ENCODE assay signal across 27 mouse cellular contexts in the genomic region with DNA sequence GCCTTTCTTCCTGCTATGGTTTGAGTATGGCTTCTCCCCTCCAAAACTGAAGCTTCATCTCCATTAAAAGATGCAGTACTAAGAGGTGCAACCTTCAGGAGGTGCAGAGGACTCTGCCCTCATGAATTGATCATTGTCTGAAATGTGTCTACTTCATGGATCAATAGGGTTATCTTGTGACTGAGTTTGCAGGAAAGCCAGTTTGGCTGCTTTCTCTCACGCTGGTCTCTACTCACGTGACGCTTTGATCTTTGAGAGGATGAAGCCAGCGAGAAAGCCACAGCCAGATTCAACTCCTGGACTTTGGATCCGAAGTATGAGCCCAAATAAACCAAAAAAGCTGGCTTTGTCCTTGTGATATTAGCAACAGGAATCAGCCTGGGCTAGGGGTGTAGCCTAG. TPM values are rescaled to one million over a fixed set of nuclear protein-coding genes. Genes with fewer than 3 reads are reported as not detected.
DNase-seq lines count a peak whose midpoint lies in the region; ATAC-seq and TF ChIP-seq lines count a peak whose summit lies in the region.
"Had no signal": no experiment of that assay in that cellular context is flagged by ENCODE, and none has a peak within 500 bp of the region (broad histone marks: within the 10 kb centered on the region; RNA-seq: fewer than 3 reads in every experiment).

No protein-coding gene starts in this region.

- peak; percentile 84 for DNase-seq in heart, adult 11 months
- DNase-seq in heart, postnatal 25 days (ENCODE audit: low spot score) = no peak
- peak; percentile 58 for DNase-seq in intestine, embryonic 14.5 days (ENCODE audit: low spot score)
- no peak for DNase-seq in liver, embryonic 11.5 days (ENCODE audit: low spot score)
- DNase-seq in liver, postnatal 0 days = no peak
- DNase-seq in hindbrain, embryonic 11.5 days (ENCODE audit: low spot score) = no peak
- DNase-seq in frontal cortex, postnatal 36 days (ENCODE audit: low spot score in 2 of 2) = no peak
- DNase-seq: adrenal gland, adult 8-10 months; cerebellum, adult 18-20 months; cerebellum, postnatal 14 days; forebrain, postnatal 0 days; gastrocnemius, postnatal 36 days; kidney, postnatal 14 days; layer of hippocampus, postnatal 36 days; right cerebral cortex, adult 18-20 months; right cerebral cortex, postnatal 4 days had no signal

- no peak overlapping the region for H3K4me3 ChIP-seq in intestine, embryonic 14.5 days (ENCODE audit: low read depth, low read length)
- no peak overlapping the region for H3K4me3 ChIP-seq in liver, embryonic 11.5 days (ENCODE audit: low read depth, low read length)
- no peak overlapping the region for H3K4me3 ChIP-seq in liver, postnatal 0 days (ENCODE audit: low read depth, low read length)
- no peak overlapping the region for H3K4me3 ChIP-seq in hindbrain, embryonic 11.5 days (ENCODE audit: low read depth, low read length)
- H3K4me3 ChIP-seq: forebrain, embryonic 10.5 days; heart, embryonic 15.5 days; neural tube, embryonic 15.5 days had no signal

- TF ChIP-seq EP300 in liver, postnatal 0 days (IDR thresholded peaks at IDR 0.05; ENCODE audit: low read depth) = peak; percentile 74

- 58% methylated on average over 5 of the region's 5 CpGs for WGBS in intestine, embryonic 14.5 days
- 71% methylated on average over 5 of the region's 5 CpGs for WGBS in liver, embryonic 11.5 days
- WGBS in liver, postnatal 0 days (ENCODE audit: insufficient replicate concordance) = 61% methylated on average over 5 of the region's 5 CpGs
- WGBS in hindbrain, embryonic 11.5 days = 83% methylated on average over 5 of the region's 5 CpGs

- H3K9ac ChIP-seq in intestine, embryonic 14.5 days (ENCODE audit: low read length) = no peak overlapping the region
- no peak overlapping the region for H3K9ac ChIP-seq in liver, embryonic 11.5 days (ENCODE audit: low read depth, low read length)
- no peak overlapping the region for H3K9ac ChIP-seq in liver, postnatal 0 days (replicated peaks)
- no peak overlapping the region for H3K9ac ChIP-seq in hindbrain, embryonic 11.5 days (ENCODE audit: low read depth, low read length)
- H3K9ac ChIP-seq: forebrain, postnatal 0 days; heart, embryonic 15.5 days; neural tube, embryonic 15.5 days had no signal

- no peaks in the 10 kb centered on the region for H3K27me3 ChIP-seq in intestine, embryonic 14.5 days (replicated peaks; ENCODE audit: control insufficient read depth, insufficient read depth, low read length)
- no peaks in the 10 kb centered on the region for H3K27me3 ChIP-seq in liver, embryonic 11.5 days (replicated peaks; ENCODE audit: control insufficient read depth, insufficient read depth, low read length)
- H3K27me3 ChIP-seq in liver, postnatal 0 days (ENCODE audit: insufficient read depth, low read length) = no peaks in the 10 kb centered on the region
- no peaks in the 10 kb centered on the region for H3K27me3 ChIP-seq in hindbrain, embryonic 11.5 days (ENCODE audit: control insufficient read depth, insufficient read depth, low read length)
- H3K27me3 ChIP-seq: heart, embryonic 15.5 days; neural tube, embryonic 15.5 days had no signal

- H3K9me3 ChIP-seq in intestine, embryonic 14.5 days (ENCODE audit: control insufficient read depth, low read length) = no peaks in the 10 kb centered on the region
- H3K9me3 ChIP-seq in liver, embryonic 11.5 days (ENCODE audit: control insufficient read depth, low read length) = no peaks in the 10 kb centered on the region
- no peaks in the 10 kb centered on the region for H3K9me3 ChIP-seq in liver, postnatal 0 days (ENCODE audit: low read length)
- no peaks in the 10 kb centered on the region for H3K9me3 ChIP-seq in hindbrain, embryonic 11.5 days (ENCODE audit: control insufficient read depth, low read length)
- H3K9me3 ChIP-seq: forebrain, embryonic 10.5 days; heart, embryonic 15.5 days; neural tube, embryonic 15.5 days had no signal

- intact Hi-C loops in heart, postnatal 25 days (cut with DNase I) = no loop called here

- H3K36me3 ChIP-seq in intestine, embryonic 14.5 days (ENCODE audit: control insufficient read depth, insufficient read depth, low read length) = peaks cover 8% of the 10 kb centered on the region; the same call in 1 of the 2 replicates
- peaks cover 9% of the 10 kb centered on the region; the same call in 1 of the 2 replicates for H3K36me3 ChIP-seq in liver, embryonic 11.5 days (ENCODE audit: control insufficient read depth, insufficient read depth, low read length)
- H3K36me3 ChIP-seq in liver, postnatal 0 days (replicated peaks; ENCODE audit: insufficient read depth, low read length) = peaks cover 14% of the 10 kb centered on the region
- no peaks in the 10 kb centered on the region for H3K36me3 ChIP-seq in hindbrain, embryonic 11.5 days (ENCODE audit: control insufficient read depth, insufficient read depth, low read length)

- 0 out of 2 replicates have a peak, but pooled peaks cover 4% of the 10 kb centered on the region for H3K4me1 ChIP-seq in intestine, embryonic 14.5 days (replicated peaks; ENCODE audit: control insufficient read depth, insufficient read depth, low read length)
- H3K4me1 ChIP-seq in liver, embryonic 11.5 days (replicated peaks; ENCODE audit: control insufficient read depth, insufficient read depth, low read length) = peaks cover 49% of the 10 kb centered on the region
- peaks cover 27% of the 10 kb centered on the region for H3K4me1 ChIP-seq in liver, postnatal 0 days (ENCODE audit: insufficient read depth)
- no peaks in the 10 kb centered on the region for H3K4me1 ChIP-seq in hindbrain, embryonic 11.5 days (replicated peaks; ENCODE audit: control insufficient read depth, insufficient read depth, low read length)
- H3K4me1 ChIP-seq: forebrain, embryonic 10.5 days; neural tube, embryonic 15.5 days had no signal

- peak overlapping the region; percentile 13; the same call in 1 of the 2 replicates for H3K4me2 ChIP-seq in intestine, embryonic 14.5 days (ENCODE audit: low read length)
- H3K4me2 ChIP-seq in liver, embryonic 11.5 days = peak overlapping the region; percentile 46
- peak overlapping the region; percentile 7; the same call in 1 of the 2 replicates for H3K4me2 ChIP-seq in liver, postnatal 0 days (ENCODE audit: low read depth, low read length)
- H3K4me2 ChIP-seq in hindbrain, embryonic 11.5 days (replicated peaks; ENCODE audit: low read depth, low read length) = no peak overlapping the region
- H3K4me2 ChIP-seq: heart, embryonic 15.5 days; midbrain, embryonic 11.5 days; neural tube, embryonic 15.5 days had no signal

- ATAC-seq in intestine, embryonic 14.5 days (replicated peaks; ENCODE audit: low FRiP score, low TSS enrichment, low read depth) = peak; percentile 57; the same call in 1 of the 2 replicates
- ATAC-seq in liver, embryonic 11.5 days (replicated peaks; ENCODE audit: low FRiP score) = no peak; the same call in 1 of the 2 replicates
- peak; percentile 62 for ATAC-seq in liver, postnatal 0 days
- ATAC-seq in hindbrain, embryonic 11.5 days (ENCODE audit: low FRiP score) = no peak
- ATAC-seq in granulocyte monocyte progenitor cell, adult 5-6 weeks (replicated peaks; ENCODE audit: poor library complexity, severe bottlenecking) = no peak
- ATAC-seq: activated CD4-positive, CD25-positive, alpha-beta regulatory T cell, adult 4 months; forebrain, postnatal 0 days; hindbrain, postnatal 0 days; lung, postnatal 0 days had no signal

- peak overlapping the region; percentile 27; the same call in 1 of the 2 replicates for H3K27ac ChIP-seq in intestine, embryonic 14.5 days (ENCODE audit: low read depth)
- peak overlapping the region; percentile 65 for H3K27ac ChIP-seq in liver, embryonic 11.5 days (ENCODE audit: low read depth, low read length)
- peak overlapping the region; percentile 61 for H3K27ac ChIP-seq in liver, postnatal 0 days (ENCODE audit: low read depth)
- no peak overlapping the region for H3K27ac ChIP-seq in hindbrain, embryonic 11.5 days (ENCODE audit: low read depth, low read length)
- H3K27ac ChIP-seq: forebrain, embryonic 10.5 days; heart, embryonic 15.5 days; hindbrain, postnatal 0 days; macrophage; neural tube, embryonic 15.5 days had no signal

- no peak for TF ChIP-seq CTCF in liver, postnatal 0 days (IDR thresholded peaks at IDR 0.05; ENCODE audit: low read depth)

RNA-seq across cellular contexts. Expression of a gene that starts 8.0 kb away (rescaled TPM):
- total RNA-seq in heart, postnatal 25 days (2021) = 10 to 100 TPM; 41.5 to 50.2 TPM
- 62.4 and 67.0 TPM in 2 replicates for polyA plus RNA-seq in intestine, embryonic 14.5 days (2014; fragmentation: Nextera tagmentation; extraction: Ambion mirVana)
- 164 and 179 TPM in 2 replicates for polyA plus RNA-seq in liver, embryonic 11.5 days (2014; fragmentation: Nextera tagmentation; extraction: Ambion mirVana)
- polyA plus RNA-seq in liver, postnatal 0 days (2015; fragmentation: Nextera tagmentation; extraction: Ambion mirVana) = 58.4 and 61.3 TPM in 2 replicates
- polyA plus RNA-seq in hindbrain, embryonic 11.5 days (2014; fragmentation: Nextera tagmentation; extraction: Ambion mirVana) = 23.9 and 24.6 TPM in 2 replicates
- 13.4 and 30.8 TPM in 2 replicates for total RNA-seq in granulocyte monocyte progenitor cell, adult 5-6 weeks (2014; fragmentation: Nextera tagmentation)
- total RNA-seq in granulocyte monocyte progenitor cell, adult 5-6 weeks (2017) = 14.1 and 20.9 TPM in 2 replicates

RNA-seq across cellular contexts. Expression of a gene that starts 14.8 kb away (rescaled TPM):
- total RNA-seq in heart, postnatal 25 days (2021) = 10 to 100 TPM; 11.8 to 12.2 TPM
- polyA plus RNA-seq in intestine, embryonic 14.5 days (2014; fragmentation: Nextera tagmentation; extraction: Ambion mirVana) = 114 and 122 TPM in 2 replicates
- 80.7 and 82.4 TPM in 2 replicates for polyA plus RNA-seq in liver, embryonic 11.5 days (2014; fragmentation: Nextera tagmentation; extraction: Ambion mirVana)
- polyA plus RNA-seq in liver, postnatal 0 days (2015; fragmentation: Nextera tagmentation; extraction: Ambion mirVana) = 31.6 and 34.4 TPM in 2 replicates
- 66.0 and 67.4 TPM in 2 replicates for polyA plus RNA-seq in hindbrain, embryonic 11.5 days (2014; fragmentation: Nextera tagmentation; extraction: Ambion mirVana)
- total RNA-seq in granulocyte monocyte progenitor cell, adult 5-6 weeks (2014; fragmentation: Nextera tagmentation) = 9.1 and 17.5 TPM in 2 replicates
- 8.1 and 9.8 TPM in 2 replicates for total RNA-seq in granulocyte monocyte progenitor cell, adult 5-6 weeks (2017)

RNA-seq across cellular contexts. Expression of a gene that starts 50.7 kb away (rescaled TPM):
- 1 to 10 TPM in 1 of 2 experiments, under 1 TPM in 1; 0.73 to 1.1 TPM for total RNA-seq in heart, postnatal 25 days (2021)
- polyA plus RNA-seq in intestine, embryonic 14.5 days (2014; fragmentation: Nextera tagmentation; extraction: Ambion mirVana) = 30.0 and 34.5 TPM in 2 replicates
- polyA plus RNA-seq in liver, embryonic 11.5 days (2014; fragmentation: Nextera tagmentation; extraction: Ambion mirVana) = 72.0 and 79.6 TPM in 2 replicates
- 444 and 454 TPM in 2 replicates for polyA plus RNA-seq in liver, postnatal 0 days (2015; fragmentation: Nextera tagmentation; extraction: Ambion mirVana)
- polyA plus RNA-seq in hindbrain, embryonic 11.5 days (2014; fragmentation: Nextera tagmentation; extraction: Ambion mirVana) = 0.54 and 0.63 TPM in 2 replicates
- total RNA-seq in granulocyte monocyte progenitor cell, adult 5-6 weeks (2014; fragmentation: Nextera tagmentation) = not detected in 2 replicates
- not detected in 2 replicates for total RNA-seq in granulocyte monocyte progenitor cell, adult 5-6 weeks (2017)
- total RNA-seq: adrenal gland, adult 8-10 months; forebrain, postnatal 0 days; hematopoietic stem cell, adult 5-6 weeks; hindbrain, postnatal 0 days; layer of hippocampus, postnatal 36 days; left cerebral cortex, postnatal 36 days had no signal
- polyA plus RNA-seq: activated CD4-positive, CD25-positive, alpha-beta regulatory T cell, adult 4 months; macrophage had no signal

RNA-seq across cellular contexts. Expression of a gene that starts 55.2 kb away (rescaled TPM):
- 10 to 100 TPM; 18.6 to 18.9 TPM for total RNA-seq in heart, postnatal 25 days (2021)
- polyA plus RNA-seq in intestine, embryonic 14.5 days (2014; fragmentation: Nextera tagmentation; extraction: Ambion mirVana) = 45.0 TPM in 2 replicates
- polyA plus RNA-seq in liver, embryonic 11.5 days (2014; fragmentation: Nextera tagmentation; extraction: Ambion mirVana) = 56.9 and 67.7 TPM in 2 replicates
- polyA plus RNA-seq in liver, postnatal 0 days (2015; fragmentation: Nextera tagmentation; extraction: Ambion mirVana) = 23.2 and 25.7 TPM in 2 replicates
- polyA plus RNA-seq in hindbrain, embryonic 11.5 days (2014; fragmentation: Nextera tagmentation; extraction: Ambion mirVana) = 36.9 and 44.4 TPM in 2 replicates
- 137 and 179 TPM in 2 replicates for total RNA-seq in granulocyte monocyte progenitor cell, adult 5-6 weeks (2014; fragmentation: Nextera tagmentation)
- total RNA-seq in granulocyte monocyte progenitor cell, adult 5-6 weeks (2017) = 23.3 and 26.8 TPM in 2 replicates

Comparison
In these comparisons a context has a peak if more than half of its experiments do, and no peak if none do; other contexts are left out.
1. DNase-seq: peak in heart, adult 11 months (single experiment) and intestine, embryonic 14.5 days (single experiment); none in heart, postnatal 25 days (single experiment), liver, embryonic 11.5 days (single experiment), liver, postnatal 0 days (single experiment), hindbrain, embryonic 11.5 days (single experiment) and frontal cortex, postnatal 36 days (0 of 2).
2. ATAC-seq: peak in intestine, embryonic 14.5 days (single experiment) and liver, postnatal 0 days (single experiment); none in liver, embryonic 11.5 days (single experiment), hindbrain, embryonic 11.5 days (single experiment) and granulocyte monocyte progenitor cell, adult 5-6 weeks (single experiment).
3. RNA of a gene that starts 50.7 kb away (polyA plus RNA-seq): 444 to 454 TPM in liver, postnatal 0 days, 72.0 to 79.6 TPM in liver, embryonic 11.5 days and 30.0 to 34.5 TPM in intestine, embryonic 14.5 days; 0.54 to 0.63 TPM in hindbrain, embryonic 11.5 days; every median in the first group is over 10 times any median in the second.